Mouse (Mus musculus): ENCODE measurements around the gene Ccdc93. TPM values are rescaled to one million over a fixed set of nuclear protein-coding genes. Genes with fewer than 3 reads are reported as not detected.

Ccdc93 gene
- polyA plus RNA-seq, 1 experiment from 2014 or later = 12.2 TPM

GRCm38 (mm10) chr1:121527600-121528398 is 97.0 kb downstream of the Ccdc93 start:
- Histone ChIP-seq H3K27me3 (replicated peaks) (peaks cover 35% of the 10 kb centered on the region), H3K9me3 (replicated peaks) (no peaks in the 10 kb centered on the region), H3K4me2 (peak overlapping the region; percentile 73), H3K27ac (replicated peaks) (no peak overlapping the region), H3K9ac (replicated peaks) (peak overlapping the region; percentile 30; the same call in 1 of the 2 replicates), H3K4me1 (peaks cover 16% of the 10 kb centered on the region), H3K4me3 (replicated peaks) (peak overlapping the region; percentile 39), H3K36me3 (no peaks in the 10 kb centered on the region)
- 9% methylated on average over 55 of the region's 55 CpGs for WGBS
- peak; percentile 77 for ATAC-seq (ENCODE audit: low FRiP score)

GRCm38 (mm10) chr1:121528399-121528720 is 97.5 kb downstream of the Ccdc93 start, which contains the start of gene Htr5b:
Gene Htr5b, minus strand, starts transcription at chr1:121528465.
- Histone ChIP-seq H3K27ac (replicated peaks) (no peak within 1 kb of the TSS), H3K4me2 (peak within 1 kb of the TSS; percentile 73), H3K36me3 (no peaks in the 10 kb centered on the region), H3K9me3 (replicated peaks) (no peaks in the 10 kb centered on the region), H3K9ac (replicated peaks) (peak within 1 kb of the TSS; percentile 30; the same call in 1 of the 2 replicates), H3K4me3 (replicated peaks) (peak within 1 kb of the TSS; percentile 39), H3K4me1 (peaks cover 16% of the 10 kb centered on the region), H3K27me3 (replicated peaks) (peaks cover 35% of the 10 kb centered on the region)
- peak; percentile 88 for ATAC-seq (ENCODE audit: low FRiP score)
- 6% methylated on average over 11 of the region's 11 CpGs for WGBS

- Histone ChIP-seq H3K4me2 (no peak overlapping the region), H3K4me3 (replicated peaks) (no peak overlapping the region), H3K4me1 (peaks cover 16% of the 10 kb centered on the region), H3K27me3 (replicated peaks) (peaks cover 35% of the 10 kb centered on the region), H3K36me3 (no peaks in the 10 kb centered on the region), H3K9me3 (replicated peaks) (no peaks in the 10 kb centered on the region), H3K9ac (replicated peaks) (no peak overlapping the region), H3K27ac (replicated peaks) (no peak overlapping the region)
- 93% methylated on average over 6 of the region's 6 CpGs for WGBS
- no peak for ATAC-seq (ENCODE audit: low FRiP score)
Observed at GRCm38 (mm10) chr1:121529286-121529685, 98.4 kb downstream of the Ccdc93 start.

DNA sequence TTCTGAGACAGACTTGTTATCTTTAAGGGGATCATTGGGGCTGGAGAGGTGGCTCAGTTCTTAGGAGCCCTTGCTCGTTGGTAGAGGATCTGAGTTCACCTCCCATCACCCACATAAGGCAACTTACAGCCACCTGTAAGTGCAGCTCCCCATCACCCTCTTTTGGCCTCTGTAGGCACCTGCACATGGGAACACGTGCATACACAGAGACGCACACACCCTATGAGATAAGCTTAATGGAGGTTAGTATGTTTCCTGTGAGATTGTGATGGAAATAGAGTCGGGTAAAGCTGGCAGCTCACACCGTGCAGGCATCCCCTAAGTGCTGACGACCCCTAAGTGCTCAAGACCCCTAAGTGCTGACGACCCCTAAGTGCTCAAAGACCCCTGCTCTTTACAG is 100.6 kb downstream of the Ccdc93 start:
- Histone ChIP-seq H3K27ac (replicated peaks) (no peak overlapping the region), H3K4me3 (replicated peaks) (no peak overlapping the region), H3K9ac (replicated peaks) (no peak overlapping the region), H3K4me2 (no peak overlapping the region), H3K9me3 (replicated peaks) (no peaks in the 10 kb centered on the region), H3K27me3 (replicated peaks) (peaks cover 31% of the 10 kb centered on the region), H3K4me1 (peaks cover 16% of the 10 kb centered on the region), H3K36me3 (no peaks in the 10 kb centered on the region)
- ATAC-seq (ENCODE audit: low FRiP score) = no peak
- WGBS = 71% methylated on average over 7 of the region's 7 CpGs

DNA sequence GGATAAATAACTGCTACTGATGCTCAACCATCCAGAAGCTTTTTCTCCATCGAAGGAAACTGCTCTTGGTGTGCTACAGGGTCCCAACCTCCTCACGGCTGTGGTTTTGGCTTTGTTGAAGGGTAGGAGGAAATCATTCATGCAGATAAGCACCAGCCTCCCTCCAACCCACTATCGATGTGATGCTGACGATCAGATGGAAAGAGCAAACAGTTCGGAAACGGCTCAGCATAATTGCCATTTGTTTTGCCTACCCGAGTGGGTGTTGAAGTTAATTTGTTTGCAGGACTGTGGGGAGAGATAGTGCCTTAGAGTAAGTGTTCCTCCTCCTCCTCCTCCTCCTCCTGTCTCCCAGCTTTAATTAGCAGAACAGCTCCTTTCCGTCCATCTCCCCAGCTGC is 109.5 kb downstream of the Ccdc93 start:
- Histone ChIP-seq H3K4me3 (replicated peaks) (no peak overlapping the region), H3K4me1 (no peaks in the 10 kb centered on the region), H3K4me2 (no peak overlapping the region), H3K9me3 (replicated peaks) (no peaks in the 10 kb centered on the region), H3K27me3 (replicated peaks) (no peaks in the 10 kb centered on the region), H3K9ac (replicated peaks) (no peak overlapping the region), H3K27ac (replicated peaks) (no peak overlapping the region), H3K36me3 (no peaks in the 10 kb centered on the region)
- no peak for ATAC-seq (ENCODE audit: low FRiP score)
- WGBS = 76% methylated on average over 8 of the region's 8 CpGs

DNA sequence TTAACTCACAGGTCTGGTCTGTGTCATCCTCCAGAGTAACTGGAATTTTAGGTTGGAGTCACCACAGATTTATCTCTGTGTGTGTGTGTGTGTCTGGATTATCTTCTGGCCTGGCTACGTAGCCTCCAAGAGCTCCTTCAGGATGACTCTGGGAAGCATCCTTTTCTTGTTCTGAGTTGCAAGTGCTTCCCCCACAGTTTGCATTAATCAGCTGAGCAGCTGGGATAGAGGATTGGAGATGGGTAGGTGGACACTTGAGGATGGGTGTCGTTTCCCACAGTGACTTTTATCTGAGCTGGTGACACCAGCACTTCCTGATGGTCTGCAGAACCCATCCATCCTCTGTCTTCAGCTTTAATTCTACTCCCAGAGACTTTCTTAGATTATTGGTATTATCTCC is 116.0 kb downstream of the Ccdc93 start:
- no peak overlapping the region for H3K4me2 ChIP-seq
- 84% methylated on average over 2 of the region's 2 CpGs for WGBS
- no peak for ATAC-seq (ENCODE audit: low FRiP score)
- H3K27ac ChIP-seq (replicated peaks) = no peak overlapping the region
- H3K9me3 ChIP-seq (replicated peaks) = no peaks in the 10 kb centered on the region
- peaks cover 21% of the 10 kb centered on the region; the same call in 1 of the 2 replicates for H3K36me3 ChIP-seq
- H3K4me1 ChIP-seq = no peaks in the 10 kb centered on the region
- no peaks in the 10 kb centered on the region for H3K27me3 ChIP-seq (replicated peaks)
- no peak overlapping the region for H3K4me3 ChIP-seq (replicated peaks)
- H3K9ac ChIP-seq (replicated peaks) = no peak overlapping the region

- H3K27me3 ChIP-seq (replicated peaks) = no peaks in the 10 kb centered on the region
- WGBS = 94% methylated on average over 4 of the region's 4 CpGs
- no peaks in the 10 kb centered on the region for H3K9me3 ChIP-seq (replicated peaks)
- H3K4me3 ChIP-seq (replicated peaks) = no peak overlapping the region
- no peak overlapping the region for H3K9ac ChIP-seq (replicated peaks)
- ATAC-seq (ENCODE audit: low FRiP score) = no peak
- peaks cover 34% of the 10 kb centered on the region for H3K36me3 ChIP-seq
- H3K4me1 ChIP-seq = no peaks in the 10 kb centered on the region
- no peak overlapping the region for H3K4me2 ChIP-seq
- no peak overlapping the region for H3K27ac ChIP-seq (replicated peaks)
Observed at GRCm38 (mm10) chr1:121548667-121549066, 117.8 kb downstream of the Ccdc93 start.

- Histone ChIP-seq H3K27ac (replicated peaks) (no peak overlapping the region), H3K27me3 (replicated peaks) (no peaks in the 10 kb centered on the region), H3K36me3 (peaks cover 39% of the 10 kb centered on the region), H3K9me3 (replicated peaks) (no peaks in the 10 kb centered on the region), H3K9ac (replicated peaks) (no peak overlapping the region), H3K4me2 (no peak overlapping the region), H3K4me1 (no peaks in the 10 kb centered on the region), H3K4me3 (replicated peaks) (no peak overlapping the region)
- no peak for ATAC-seq (ENCODE audit: low FRiP score)
- WGBS = 72% methylated on average over 4 of the region's 4 CpGs
Observed at GRCm38 (mm10) chr1:121549456-121549855, 118.6 kb downstream of the Ccdc93 start.

DNA sequence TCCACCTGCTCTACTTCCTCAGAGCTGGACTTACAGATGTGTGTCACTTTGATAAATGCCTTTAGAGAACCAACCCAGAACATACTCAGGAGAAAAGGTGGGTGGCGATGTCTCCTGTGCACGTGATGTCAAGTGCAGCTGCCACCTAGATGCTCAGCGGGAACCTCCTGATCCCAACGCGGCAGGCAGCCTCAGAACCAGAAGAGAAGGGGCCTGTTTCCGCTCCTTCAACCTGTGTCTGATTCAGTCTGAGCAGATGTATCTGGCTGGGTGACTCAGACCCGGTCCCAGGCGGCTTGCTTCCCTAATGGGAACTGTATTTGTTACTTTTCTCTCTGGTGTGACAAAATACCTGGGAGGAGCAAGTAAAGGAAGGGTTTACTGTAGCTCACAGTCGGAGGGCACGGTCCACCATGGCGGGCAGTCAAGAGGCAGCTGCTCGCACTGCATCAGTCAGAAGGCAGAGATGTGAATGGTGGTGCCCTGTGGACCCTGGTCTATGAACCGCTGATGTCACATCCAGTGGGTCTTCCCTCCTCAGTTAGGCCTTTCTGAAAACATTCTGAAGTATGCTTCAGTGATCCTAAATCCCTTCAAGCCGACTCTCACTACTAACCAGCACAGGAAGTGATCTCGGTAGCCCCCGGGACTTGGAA is 120.1 kb downstream of the Ccdc93 start:
- Histone ChIP-seq H3K27me3 (replicated peaks) (no peaks in the 10 kb centered on the region), H3K36me3 (peaks cover 54% of the 10 kb centered on the region), H3K9ac (replicated peaks) (no peak overlapping the region), H3K4me1 (no peaks in the 10 kb centered on the region), H3K4me2 (no peak overlapping the region), H3K9me3 (replicated peaks) (no peaks in the 10 kb centered on the region), H3K4me3 (replicated peaks) (no peak overlapping the region), H3K27ac (replicated peaks) (no peak overlapping the region)
- 87% methylated on average over 16 of the region's 16 CpGs for WGBS
- ATAC-seq (ENCODE audit: low FRiP score) = no peak

DNA sequence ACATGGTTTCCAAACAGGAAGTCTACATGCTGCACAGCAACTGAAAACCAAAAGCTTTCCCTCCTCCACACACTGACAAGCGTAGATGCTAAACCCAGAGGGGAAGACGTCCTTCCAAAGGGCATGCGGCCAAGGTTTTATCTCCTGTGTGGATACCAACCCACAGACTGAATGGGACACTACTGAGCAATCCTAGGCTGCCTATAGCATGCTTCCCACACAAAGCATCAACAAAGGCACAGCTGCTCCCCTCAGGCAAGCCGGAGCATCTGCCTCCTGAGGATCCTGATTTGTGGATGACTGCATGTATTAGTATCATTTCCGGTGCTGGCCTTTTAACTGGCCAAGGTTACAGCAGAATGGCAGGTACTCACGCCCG is 120.6 kb downstream of the Ccdc93 start:
- H3K4me3 ChIP-seq (replicated peaks) = no peak overlapping the region
- H3K9me3 ChIP-seq (replicated peaks) = no peaks in the 10 kb centered on the region
- WGBS = 60% methylated on average over 7 of the region's 7 CpGs
- ATAC-seq (ENCODE audit: low FRiP score) = no peak
- H3K27ac ChIP-seq (replicated peaks) = no peak overlapping the region
- H3K36me3 ChIP-seq = peaks cover 58% of the 10 kb centered on the region
- H3K4me2 ChIP-seq = no peak overlapping the region
- H3K27me3 ChIP-seq (replicated peaks) = no peaks in the 10 kb centered on the region
- no peak overlapping the region for H3K9ac ChIP-seq (replicated peaks)
- no peaks in the 10 kb centered on the region for H3K4me1 ChIP-seq

Measured in neural tube, embryonic 15.5 days (tissue).